Comparison of ENCODE assay signal across 16 mouse cellular contexts in genomic region chr14:103866636-103867035, GRCm38 (mm10).
"Had no signal": no experiment of that assay in that cellular context is flagged by ENCODE, and none has a peak within 500 bp of the region (broad histone marks: within the 10 kb centered on the region; RNA-seq: fewer than 3 reads in every experiment).

No protein-coding gene starts in this region.

- H3K36me3 ChIP-seq: liver, embryonic 13.5 days; liver, embryonic 15.5 days; midbrain, embryonic 12.5 days; neural tube, embryonic 12.5 days; stomach, embryonic 15.5 days had no signal

- DNase-seq: liver, embryonic 13.5 days; liver, postnatal 0 days; lung, postnatal 10 days; lung, postnatal 36 days; midbrain, embryonic 14.5 days; right cerebral cortex, postnatal 14 days; thymus, adult 2 months; thymus, postnatal 25 days; thymus, postnatal 4 days had no signal

- H3K4me2 ChIP-seq: liver, embryonic 11.5 days; liver, embryonic 13.5 days; liver, embryonic 15.5 days; midbrain, embryonic 12.5 days; neural tube, embryonic 12.5 days; stomach, embryonic 15.5 days had no signal

- H3K4me1 ChIP-seq: liver, embryonic 13.5 days; liver, embryonic 15.5 days; megakaryocyte, embryonic 14.5 days; midbrain, embryonic 12.5 days; neural tube, embryonic 12.5 days; stomach, embryonic 15.5 days had no signal

- H3K9ac ChIP-seq: liver, embryonic 13.5 days; liver, embryonic 15.5 days; liver, postnatal 0 days; midbrain, embryonic 12.5 days; neural tube, embryonic 12.5 days; stomach, embryonic 15.5 days had no signal

- H3K4me3 ChIP-seq: liver, embryonic 13.5 days; liver, embryonic 15.5 days; megakaryocyte, embryonic 14.5 days; midbrain, embryonic 12.5 days; neural tube, embryonic 12.5 days; stomach, embryonic 15.5 days had no signal

- H3K27ac ChIP-seq: liver, embryonic 13.5 days; liver, embryonic 15.5 days; macrophage; midbrain, embryonic 12.5 days; neural tube, embryonic 12.5 days had no signal

- H3K27me3 ChIP-seq: liver, embryonic 13.5 days; liver, embryonic 15.5 days; megakaryocyte, embryonic 14.5 days; midbrain, embryonic 12.5 days; neural tube, embryonic 12.5 days; stomach, embryonic 15.5 days had no signal

- ATAC-seq: liver, postnatal 0 days had no signal

- H3K9me3 ChIP-seq: liver, embryonic 13.5 days; liver, embryonic 15.5 days; megakaryocyte, embryonic 14.5 days; midbrain, embryonic 12.5 days; neural tube, embryonic 12.5 days; stomach, embryonic 15.5 days had no signal
